Mouse (Mus musculus) kidney, postnatal 0 days (tissue): ENCODE data around the gene Slc5a11. TPM values are rescaled to one million over a fixed set of nuclear protein-coding genes. Genes with fewer than 3 reads are reported as not detected.

Experiments used
- ATAC-seq: fragments of 200-750 bp; cut with Nextera tagmentation; replicated peaks from 2 replicates; pipeline ENCODE4 v1.8.0; 2017; ENCODE audit warnings: low read depth, moderate number of reproducible peaks, moderate TSS enrichment, moderate library complexity; ENCODE audit not compliant: low FRiP score
- DNase-seq: peaks from one replicate; pipeline ENCODE4 v3.0.0-alpha.2; 2016; ENCODE audit warnings: low spot score
- H3K27ac ChIP-seq: fragments of 300-500 bp; sonication (generic); 2 replicates; pipeline ENCODE4 v1.5.1; 2014; ENCODE audit warnings: mild to moderate bottlenecking
- H3K27me3 ChIP-seq: fragments of 300-500 bp; sonication (generic); 2 replicates; pipeline ENCODE4 v1.6.1; 2014; ENCODE audit warnings: low read length, mixed read lengths; ENCODE audit not compliant: insufficient read depth
- H3K36me3 ChIP-seq: fragments of 300-500 bp; sonication (generic); 2 replicates; pipeline ENCODE4 v1.6.1; 2014; ENCODE audit warnings: low read length, mixed read lengths; ENCODE audit not compliant: insufficient read depth
- H3K4me1 ChIP-seq: fragments of 300-500 bp; sonication (generic); replicated peaks from 2 replicates; pipeline ENCODE4 v1.6.1; 2014; ENCODE audit warnings: antibody characterized with exemption, low read length, mixed read lengths; ENCODE audit not compliant: insufficient read depth
- H3K4me2 ChIP-seq: fragments of 300-500 bp; sonication (generic); 2 replicates; pipeline ENCODE4 v1.6.1; 2014; ENCODE audit warnings: mild to moderate bottlenecking, low read length, moderate library complexity, mixed read lengths
- H3K4me3 ChIP-seq: fragments of 300-500 bp; sonication (generic); replicated peaks from 2 replicates; pipeline ENCODE4 v1.5.1; 2014; ENCODE audit warnings: low read depth, low read length
- H3K9ac ChIP-seq: fragments of 300-500 bp; sonication (generic); 2 replicates; pipeline ENCODE4 v1.6.1; 2014; ENCODE audit warnings: low read depth, low read length
- H3K9me3 ChIP-seq: fragments of 300-500 bp; sonication (generic); replicated peaks from 2 replicates; pipeline ENCODE4 v1.6.1; 2016; ENCODE audit warnings: low read length, inconsistent platforms, mixed read lengths
- CTCF ChIP-seq: IDR thresholded peaks from 2 replicates; pipeline ENCODE4 v1.5.1; 2016; ENCODE audit warnings: antibody characterized with exemption, low read depth, mild to moderate bottlenecking, moderate library complexity
- WGBS: fragments of 180-500 bp; shearing (Covaris S2); extraction: QIAGEN DNeasy Blood & Tissue Kit; methylation state at CpG from one replicate; pipeline ENCODE4 v1.1.7; 2014; 5-methylcytosine and 5-hydroxymethylcytosine counted together
- polyA plus RNA-seq: library from polyadenylated mRNA; unstranded; fragments of >200 nt; fragmentation: Nextera tagmentation; extraction: Ambion mirVana; gene quantifications from 2 replicates; pipeline ENCODE4 v1.2.1, GENCODE M21; 2015

The Slc5a11 gene
- 7.2 and 8.8 TPM in 2 replicates for polyA plus RNA-seq

GRCm38 (mm10) chr7:123214365-123215075 is at the start of gene Slc5a11:
Gene Slc5a11 (plus strand): TSS chr7:123214780.
- Histone ChIP-seq H3K9me3 (no peaks in the 10 kb centered on the region), H3K27ac (peak within 1 kb of the TSS; percentile 3; the same call in 1 of the 2 replicates), H3K27me3 (no peaks in the 10 kb centered on the region), H3K4me2 (no peak within 1 kb of the TSS), H3K4me3 (no peak within 1 kb of the TSS), H3K9ac (no peak within 1 kb of the TSS), H3K36me3 (no peaks in the 10 kb centered on the region), H3K4me1 (peaks cover 4% of the 10 kb centered on the region)
- WGBS: 29% methylated on average over 8 of the region's 8 CpGs
- ATAC-seq (peak; percentile 73), DNase-seq (peak; percentile 44)
- peak; percentile 48 for TF ChIP-seq CTCF

GRCm38 (mm10) chr7:123167436-123167835 is 47.1 kb upstream of the Slc5a11 start:
- TF ChIP-seq CTCF: no peak
- DNase-seq (no peak), ATAC-seq (no peak)
- H3K27ac ChIP-seq: no peak overlapping the region
- no peaks in the 10 kb centered on the region for H3K27me3 ChIP-seq
- H3K4me3 ChIP-seq: no peak overlapping the region
- no peaks in the 10 kb centered on the region for H3K9me3 ChIP-seq
- WGBS: 77% methylated on average over 2 of the region's 2 CpGs
- H3K9ac ChIP-seq: no peak overlapping the region
- peaks cover 81% of the 10 kb centered on the region for H3K36me3 ChIP-seq
- no peaks in the 10 kb centered on the region for H3K4me1 ChIP-seq
- no peak overlapping the region for H3K4me2 ChIP-seq

- Histone ChIP-seq H3K27me3 (no peaks in the 10 kb centered on the region), H3K4me1 (no peaks in the 10 kb centered on the region), H3K36me3 (peaks cover 78% of the 10 kb centered on the region), H3K27ac (no peak overlapping the region), H3K9me3 (no peaks in the 10 kb centered on the region), H3K9ac (no peak overlapping the region), H3K4me2 (no peak overlapping the region), H3K4me3 (no peak overlapping the region)
- DNase-seq (no peak), ATAC-seq (no peak)
- WGBS: 95% methylated on average over 2 of the region's 2 CpGs
- TF ChIP-seq CTCF: no peak
These were observed 45.0 kb upstream of the Slc5a11 start for GRCm38 (mm10) chr7:123169618-123170017.

GRCm38 (mm10) chr7:123172101-123172500 is 42.5 kb upstream of the Slc5a11 start:
- peaks cover 67% of the 10 kb centered on the region for H3K36me3 ChIP-seq
- H3K9me3 ChIP-seq: no peaks in the 10 kb centered on the region
- H3K4me2 ChIP-seq: no peak overlapping the region
- H3K9ac ChIP-seq: no peak overlapping the region
- no peak for DNase-seq
- 88% methylated on average over 5 of the region's 5 CpGs for WGBS
- TF ChIP-seq CTCF: no peak
- H3K27me3 ChIP-seq: no peaks in the 10 kb centered on the region
- no peak overlapping the region for H3K27ac ChIP-seq
- no peaks in the 10 kb centered on the region for H3K4me1 ChIP-seq
- H3K4me3 ChIP-seq: no peak overlapping the region
- no peak for ATAC-seq

GRCm38 (mm10) chr7:123177215-123177614 is 37.4 kb upstream of the Slc5a11 start:
- H3K4me3 ChIP-seq: no peak overlapping the region
- H3K27me3 ChIP-seq: no peaks in the 10 kb centered on the region
- no peaks in the 10 kb centered on the region for H3K4me1 ChIP-seq
- no peak for DNase-seq
- no peaks in the 10 kb centered on the region for H3K9me3 ChIP-seq
- no peak for ATAC-seq
- peaks cover 58% of the 10 kb centered on the region for H3K36me3 ChIP-seq
- no peak overlapping the region for H3K4me2 ChIP-seq
- no peak for TF ChIP-seq CTCF
- no peak overlapping the region for H3K27ac ChIP-seq
- no peak overlapping the region for H3K9ac ChIP-seq

GRCm38 (mm10) chr7:123181787-123182701 is 32.5 kb upstream of the Slc5a11 start:
- WGBS: 53% methylated on average over 20 of the region's 20 CpGs
- Histone ChIP-seq H3K9ac (no peak overlapping the region), H3K36me3 (peaks cover 66% of the 10 kb centered on the region), H3K9me3 (no peaks in the 10 kb centered on the region), H3K27me3 (no peaks in the 10 kb centered on the region), H3K4me3 (no peak overlapping the region), H3K4me1 (no peaks in the 10 kb centered on the region), H3K27ac (peak overlapping the region; percentile 50; the same call in 1 of the 2 replicates), H3K4me2 (no peak overlapping the region)
- no peak for TF ChIP-seq CTCF
- ATAC-seq: peak; percentile 65
- peak; percentile 50 for DNase-seq
